Mouse (Mus musculus) hindbrain, embryonic 16.5 days (tissue): ENCODE data around the gene Krtap31-2. TPM values are rescaled to one million over a fixed set of nuclear protein-coding genes. Genes with fewer than 3 reads are reported as not detected.

ENCODE experiments used
- ATAC-seq: fragments of 200-750 bp; cut with Nextera tagmentation; 2 replicates; pipeline ENCODE4 v1.8.0; 2017; ENCODE audit warnings: moderate TSS enrichment, moderate library complexity
- H3K27ac ChIP-seq: fragments of 300-500 bp; sonication (generic); 2 replicates; pipeline ENCODE4 v1.5.1; 2014; ENCODE audit warnings: low read depth, mild to moderate bottlenecking, control low read depth, low read length, moderate library complexity
- H3K27me3 ChIP-seq: fragments of 300-500 bp; sonication (generic); replicated peaks from 2 replicates; pipeline ENCODE4 v1.6.1; 2014; ENCODE audit warnings: low read length; ENCODE audit not compliant: control insufficient read depth, insufficient read depth
- H3K36me3 ChIP-seq: fragments of 300-500 bp; sonication (generic); 2 replicates; pipeline ENCODE4 v1.6.1; 2014; ENCODE audit warnings: mild to moderate bottlenecking, low read length, moderate library complexity, mixed read lengths; ENCODE audit not compliant: control insufficient read depth, insufficient read depth
- H3K4me1 ChIP-seq: fragments of 300-500 bp; sonication (generic); 2 replicates; pipeline ENCODE4 v1.6.1; 2014; ENCODE audit warnings: low read depth, low read length; ENCODE audit not compliant: control insufficient read depth, insufficient read depth
- H3K4me2 ChIP-seq: fragments of 300-500 bp; sonication (generic); 2 replicates; pipeline ENCODE4 v1.6.1; 2014; ENCODE audit warnings: mild to moderate bottlenecking, low read length, control low read depth, moderate library complexity
- H3K4me3 ChIP-seq: fragments of 300-500 bp; sonication (generic); 2 replicates; pipeline ENCODE4 v1.5.1; 2014; ENCODE audit warnings: mild to moderate bottlenecking, low read length, control low read depth, moderate library complexity
- H3K9ac ChIP-seq: fragments of 300-500 bp; sonication (generic); 2 replicates; pipeline ENCODE4 v1.6.1; 2014; ENCODE audit warnings: low read depth, mild to moderate bottlenecking, control low read depth, low read length, moderate library complexity
- H3K9me3 ChIP-seq: fragments of 300-500 bp; sonication (generic); 2 replicates; pipeline ENCODE4 v1.6.1; 2014; ENCODE audit warnings: mild to moderate bottlenecking, low read length, moderate library complexity; ENCODE audit not compliant: control insufficient read depth
- WGBS: fragments of 180-500 bp; shearing (Covaris S2); extraction: QIAGEN DNeasy Blood & Tissue Kit; methylation state at CpG from one replicate; pipeline ENCODE4 v1.1.7; 2014; 5-methylcytosine and 5-hydroxymethylcytosine counted together
- polyA plus RNA-seq: library from polyadenylated mRNA; unstranded; fragments of >200 nt; fragmentation: Nextera tagmentation; extraction: Ambion mirVana; gene quantifications from 2 replicates; pipeline ENCODE4 v1.2.1, GENCODE M21; 2015

Gene Krtap31-2
- polyA plus RNA-seq, 1 experiment from 2014 or later: not detected

GRCm38 (mm10) chr11:99983442-99983841, 47.4 kb downstream of the Krtap31-2 start:
- Histone ChIP-seq H3K27me3 (0 out of 2 replicates have a peak, but pooled peaks cover 2% of the 10 kb centered on the region), H3K4me3 (no peak overlapping the region), H3K9me3 (no peaks in the 10 kb centered on the region), H3K4me1 (peaks cover 6% of the 10 kb centered on the region; the same call in 1 of the 2 replicates), H3K4me2 (no peak overlapping the region), H3K9ac (no peak overlapping the region), H3K27ac (no peak overlapping the region), H3K36me3 (no peaks in the 10 kb centered on the region)
- WGBS: 85% methylated on average over 1 of the region's 1 CpGs
- no peak for ATAC-seq

- no peaks in the 10 kb centered on the region for H3K9me3 ChIP-seq
- peak overlapping the region; percentile 74 for H3K27ac ChIP-seq
- H3K4me2 ChIP-seq: no peak overlapping the region
- 66% methylated on average over 20 of the region's 20 CpGs for WGBS
- peaks cover 6% of the 10 kb centered on the region; the same call in 1 of the 2 replicates for H3K4me1 ChIP-seq
- ATAC-seq: peak; percentile 94
- H3K9ac ChIP-seq: peak overlapping the region; percentile 13; the same call in 1 of the 2 replicates
- no peaks in the 10 kb centered on the region for H3K36me3 ChIP-seq
- H3K27me3 ChIP-seq: 0 out of 2 replicates have a peak, but pooled peaks cover 2% of the 10 kb centered on the region
- H3K4me3 ChIP-seq: no peak overlapping the region
Measured at GRCm38 (mm10) chr11:99985291-99986092, 49.4 kb downstream of the Krtap31-2 start.

GRCm38 (mm10) chr11:99986180-99986647, 50.1 kb downstream of the Krtap31-2 start, which contains the start of gene Krtap16-1:
TSS of gene Krtap16-1 (minus strand) at chr11:99986597.
- Histone ChIP-seq H3K9ac (peak within 1 kb of the TSS; percentile 13; the same call in 1 of the 2 replicates), H3K4me2 (0 out of 2 replicates have a peak within 1 kb of the TSS, but pooled peaks have one; percentile 5), H3K4me3 (no peak within 1 kb of the TSS), H3K27ac (peak within 1 kb of the TSS; percentile 74), H3K27me3 (0 out of 2 replicates have a peak, but pooled peaks cover 2% of the 10 kb centered on the region), H3K4me1 (peaks cover 6% of the 10 kb centered on the region; the same call in 1 of the 2 replicates), H3K36me3 (no peaks in the 10 kb centered on the region), H3K9me3 (no peaks in the 10 kb centered on the region)
- WGBS: 80% methylated on average over 8 of the region's 8 CpGs
- ATAC-seq: no peak

Other genes with a start within 250 kb of the Krtap31-2 start
- not detected in 2 replicates for gene Gm14190, start 245.6 kb upstream of the Krtap31-2 start, polyA plus RNA-seq
- gene Gm14180, start 202.0 kb upstream of the Krtap31-2 start, polyA plus RNA-seq: not detected in 2 replicates
- gene Gm11595, start 163.4 kb upstream of the Krtap31-2 start, polyA plus RNA-seq: not detected in 2 replicates
- gene Krtap4-8, start 155.6 kb upstream of the Krtap31-2 start, polyA plus RNA-seq: not detected in 2 replicates
- not detected in 2 replicates for gene Krtap4-9, start 151.1 kb upstream of the Krtap31-2 start, polyA plus RNA-seq
- not detected in 2 replicates for gene Gm11596, start 142.8 kb upstream of the Krtap31-2 start, polyA plus RNA-seq
- not detected in 2 replicates for gene Gm11569, start 137.4 kb upstream of the Krtap31-2 start, polyA plus RNA-seq
- gene Gm11554, start 131.8 kb upstream of the Krtap31-2 start, polyA plus RNA-seq: not detected in 2 replicates
- not detected in 2 replicates for gene Krtap4-13, start 126.4 kb upstream of the Krtap31-2 start, polyA plus RNA-seq
- gene Gm11564, start 120.6 kb upstream of the Krtap31-2 start, polyA plus RNA-seq: not detected in 2 replicates
- not detected in 2 replicates for gene 2300003K06Rik, start 98.2 kb upstream of the Krtap31-2 start, polyA plus RNA-seq
- not detected in 2 replicates for gene Krtap4-16, start 84.7 kb upstream of the Krtap31-2 start, polyA plus RNA-seq
- gene Gm11568, start 78.4 kb upstream of the Krtap31-2 start, polyA plus RNA-seq: not detected in 2 replicates
- not detected in 2 replicates for gene Gm11559, start 71.8 kb upstream of the Krtap31-2 start, polyA plus RNA-seq
- gene Krtap9-1, start 62.9 kb upstream of the Krtap31-2 start, polyA plus RNA-seq: not detected in 2 replicates
- gene Gm11567, start 57.1 kb upstream of the Krtap31-2 start, polyA plus RNA-seq: not detected in 2 replicates
- gene Krtap31-1, start 28.4 kb upstream of the Krtap31-2 start, polyA plus RNA-seq: not detected in 2 replicates
- gene Gm11565, start 21.5 kb upstream of the Krtap31-2 start, polyA plus RNA-seq: not detected in 2 replicates
- gene Krtap9-5, start 12.2 kb downstream of the Krtap31-2 start, polyA plus RNA-seq: not detected in 2 replicates
- not detected in 2 replicates for gene Krtap29-1, start 42.8 kb downstream of the Krtap31-2 start, polyA plus RNA-seq
- gene Krtap16-1, start 50.3 kb downstream of the Krtap31-2 start, polyA plus RNA-seq: 0.15 TPM in 1 of 2 replicates, not detected in the other
- 1.1 and 1.7 TPM in 2 replicates for gene Krtap17-1, start 57.7 kb downstream of the Krtap31-2 start, polyA plus RNA-seq
- not detected in 2 replicates for gene Krt33a, start 79.9 kb downstream of the Krtap31-2 start, polyA plus RNA-seq
- 0.12 and 0.13 TPM in 2 replicates for gene Krt33b, start 93.6 kb downstream of the Krtap31-2 start, polyA plus RNA-seq
- gene Krt34, start 105.3 kb downstream of the Krtap31-2 start, polyA plus RNA-seq: not detected in 2 replicates
- not detected in 2 replicates for gene Krt31, start 114.3 kb downstream of the Krtap31-2 start, polyA plus RNA-seq
- not detected in 2 replicates for gene Krt32, start 151.9 kb downstream of the Krtap31-2 start, polyA plus RNA-seq
- not detected in 2 replicates for gene Krt35, start 159.9 kb downstream of the Krtap31-2 start, polyA plus RNA-seq
- not detected in 2 replicates for gene Krt36, start 169.3 kb downstream of the Krtap31-2 start, polyA plus RNA-seq
- gene Krt13, start 185.3 kb downstream of the Krtap31-2 start, polyA plus RNA-seq: 0.09 and 0.26 TPM in 2 replicates
- gene Krt15, start 199.6 kb downstream of the Krtap31-2 start, polyA plus RNA-seq: 0.69 and 1.0 TPM in 2 replicates
- 2.3 and 3.0 TPM in 2 replicates for gene Krt19, start 212.4 kb downstream of the Krtap31-2 start, polyA plus RNA-seq